Mouse (Mus musculus) hindbrain, embryonic 12.5 days (tissue): ENCODE measurements around the gene Tcf7l2. TPM values are rescaled to one million over a fixed set of nuclear protein-coding genes. Genes with fewer than 3 reads are reported as not detected.

ENCODE experiments used
- ATAC-seq: fragments of 200-750 bp; cut with Nextera tagmentation; 2 replicates; pipeline ENCODE4 v1.8.0; 2017; ENCODE audit warnings: moderate TSS enrichment; ENCODE audit not compliant: low FRiP score
- H3K27ac ChIP-seq: fragments of 300-500 bp; sonication (generic); 2 replicates; pipeline ENCODE4 v1.5.1; 2016; ENCODE audit warnings: mild to moderate bottlenecking
- H3K27me3 ChIP-seq: fragments of 300-500 bp; sonication (generic); 2 replicates; pipeline ENCODE4 v1.6.1; 2016; ENCODE audit warnings: mild to moderate bottlenecking
- H3K36me3 ChIP-seq: fragments of 300-500 bp; sonication (generic); 2 replicates; pipeline ENCODE4 v1.6.1; 2016; ENCODE audit warnings: mild to moderate bottlenecking
- H3K4me1 ChIP-seq: fragments of 300-500 bp; sonication (generic); 2 replicates; pipeline ENCODE4 v1.6.1; 2016
- H3K4me2 ChIP-seq: fragments of 300-500 bp; sonication (generic); replicated peaks from 2 replicates; pipeline ENCODE4 v1.6.1; 2016; ENCODE audit warnings: mild to moderate bottlenecking
- H3K4me3 ChIP-seq: fragments of 300-500 bp; sonication (generic); 2 replicates; pipeline ENCODE4 v1.5.1; 2016; ENCODE audit warnings: mild to moderate bottlenecking
- H3K9ac ChIP-seq: fragments of 300-500 bp; sonication (generic); 2 replicates; pipeline ENCODE4 v1.6.1; 2016; ENCODE audit warnings: mild to moderate bottlenecking, moderate library complexity
- H3K9me3 ChIP-seq: fragments of 300-500 bp; sonication (generic); replicated peaks from 2 replicates; pipeline ENCODE4 v1.6.1; 2016; ENCODE audit warnings: mild to moderate bottlenecking
- WGBS: fragments of 180-500 bp; shearing (Covaris S2); methylation state at CpG from one replicate; pipeline ENCODE4 v1.1.7; 2016; 5-methylcytosine and 5-hydroxymethylcytosine counted together
- polyA plus RNA-seq: library from polyadenylated mRNA; unstranded; fragments of >200 nt; fragmentation: Nextera tagmentation; extraction: Ambion mirVana; gene quantifications from 2 replicates; pipeline ENCODE4 v1.2.1, GENCODE M21; 2016

Tcf7l2 gene
- polyA plus RNA-seq, 1 experiment from 2014 or later, result 78.0 TPM

GRCm38 (mm10) chr19:55732994-55733393 is 8.6 kb upstream of the Tcf7l2 start:
- no peak for ATAC-seq
- Histone ChIP-seq H3K9me3 (no peaks in the 10 kb centered on the region), H3K4me2 (no peak overlapping the region), H3K36me3 (no peaks in the 10 kb centered on the region), H3K27me3 (peaks cover 6% of the 10 kb centered on the region; the same call in 1 of the 2 replicates), H3K9ac (no peak overlapping the region), H3K4me1 (0 out of 2 replicates have a peak, but pooled peaks cover 2% of the 10 kb centered on the region), H3K4me3 (no peak overlapping the region), H3K27ac (no peak overlapping the region)
- WGBS, result 56% methylated on average over 3 of the region's 3 CpGs

- 51% methylated on average over 6 of the region's 6 CpGs for WGBS
- ATAC-seq, result no peak
- Histone ChIP-seq H3K27ac (no peak overlapping the region), H3K9ac (no peak overlapping the region), H3K9me3 (no peaks in the 10 kb centered on the region), H3K4me3 (no peak overlapping the region), H3K27me3 (peaks cover 6% of the 10 kb centered on the region; the same call in 1 of the 2 replicates), H3K4me1 (0 out of 2 replicates have a peak, but pooled peaks cover 2% of the 10 kb centered on the region), H3K36me3 (no peaks in the 10 kb centered on the region), H3K4me2 (no peak overlapping the region)
Measured at GRCm38 (mm10) chr19:55736016-55736415, 5.6 kb upstream of the Tcf7l2 start.

GRCm38 (mm10) chr19:55739713-55740112 is 1.9 kb upstream of the Tcf7l2 start:
- no peak for ATAC-seq
- no peak overlapping the region for H3K27ac ChIP-seq

GRCm38 (mm10) chr19:55740753-55741438 is 724 bp upstream of the Tcf7l2 start:
- WGBS, result 14% methylated on average over 10 of the region's 10 CpGs
- peak overlapping the region; percentile 67 for H3K4me3 ChIP-seq
- H3K27ac ChIP-seq, result peak overlapping the region; percentile 74
- no peaks in the 10 kb centered on the region for H3K36me3 ChIP-seq
- H3K4me2 ChIP-seq, result peak overlapping the region; percentile 50
- no peak; the same call in 1 of the 2 replicates for ATAC-seq
- H3K27me3 ChIP-seq, result no peaks in the 10 kb centered on the region; the same call in 1 of the 2 replicates
- H3K9me3 ChIP-seq, result no peaks in the 10 kb centered on the region
- peak overlapping the region; percentile 59 for H3K9ac ChIP-seq
- peaks cover 26% of the 10 kb centered on the region for H3K4me1 ChIP-seq

More at GRCm38 (mm10) chr19:55739713-55740112, 1.9 kb upstream of the Tcf7l2 start:
- Histone ChIP-seq H3K4me1 (peaks cover 16% of the 10 kb centered on the region), H3K9ac (no peak overlapping the region), H3K9me3 (no peaks in the 10 kb centered on the region), H3K4me2 (no peak overlapping the region), H3K36me3 (no peaks in the 10 kb centered on the region), H3K27me3 (no peaks in the 10 kb centered on the region; the same call in 1 of the 2 replicates), H3K4me3 (no peak overlapping the region)
- 39% methylated on average over 4 of the region's 4 CpGs for WGBS

GRCm38 (mm10) chr19:55742386-55743000 is 873 bp downstream of the Tcf7l2 start:
- WGBS, result under 1% methylated on average over 59 of the region's 70 CpGs
- H3K27ac ChIP-seq, result peak overlapping the region; percentile 94
- H3K9me3 ChIP-seq, result no peaks in the 10 kb centered on the region
- H3K36me3 ChIP-seq, result no peaks in the 10 kb centered on the region
- H3K4me1 ChIP-seq, result peaks cover 40% of the 10 kb centered on the region
- peak overlapping the region; percentile 89 for H3K9ac ChIP-seq
- peak overlapping the region; percentile 67 for H3K4me3 ChIP-seq
- H3K27me3 ChIP-seq, result peaks cover 3% of the 10 kb centered on the region; the same call in 1 of the 2 replicates
- H3K4me2 ChIP-seq, result peak overlapping the region; percentile 50
- no peak for ATAC-seq

- 0 out of 2 replicates have a peak, but pooled peaks have one; percentile 9 for ATAC-seq
- Histone ChIP-seq H3K9me3 (no peaks in the 10 kb centered on the region), H3K36me3 (no peaks in the 10 kb centered on the region), H3K27me3 (peaks cover 5% of the 10 kb centered on the region), H3K9ac (peak overlapping the region; percentile 89), H3K4me1 (peaks cover 44% of the 10 kb centered on the region), H3K4me3 (peak overlapping the region; percentile 67), H3K4me2 (peak overlapping the region; percentile 50), H3K27ac (peak overlapping the region; percentile 94)
- 1% methylated on average over 33 of the region's 38 CpGs for WGBS
Measured at GRCm38 (mm10) chr19:55743001-55743556, 1.5 kb downstream of the Tcf7l2 start.

- H3K36me3 ChIP-seq, result no peaks in the 10 kb centered on the region
- ATAC-seq, result peak; percentile 70
- peak overlapping the region; percentile 50 for H3K4me2 ChIP-seq
- H3K27ac ChIP-seq, result peak overlapping the region; percentile 94
- peaks cover 11% of the 10 kb centered on the region for H3K27me3 ChIP-seq
- no peaks in the 10 kb centered on the region for H3K9me3 ChIP-seq
- H3K9ac ChIP-seq, result peak overlapping the region; percentile 89
- under 1% methylated on average over 47 of the region's 47 CpGs for WGBS
- peak overlapping the region; percentile 67 for H3K4me3 ChIP-seq
- peaks cover 51% of the 10 kb centered on the region for H3K4me1 ChIP-seq
Measured at GRCm38 (mm10) chr19:55743557-55744441, 2.2 kb downstream of the Tcf7l2 start.

- peak overlapping the region; percentile 50 for H3K4me2 ChIP-seq
- H3K9me3 ChIP-seq, result no peaks in the 10 kb centered on the region
- H3K9ac ChIP-seq, result peak overlapping the region; percentile 89
- H3K4me3 ChIP-seq, result peak overlapping the region; percentile 67
- 1% methylated on average over 21 of the region's 21 CpGs for WGBS
- H3K27me3 ChIP-seq, result peaks cover 11% of the 10 kb centered on the region
- no peaks in the 10 kb centered on the region for H3K36me3 ChIP-seq
- peak overlapping the region; percentile 94; the same call in 1 of the 2 replicates for H3K27ac ChIP-seq
- peaks cover 60% of the 10 kb centered on the region for H3K4me1 ChIP-seq
- ATAC-seq, result no peak
Measured at GRCm38 (mm10) chr19:55744576-55745191, 3.1 kb downstream of the Tcf7l2 start.

- peaks cover 65% of the 10 kb centered on the region for H3K4me1 ChIP-seq
- H3K27ac ChIP-seq, result no peak overlapping the region
- peak overlapping the region; percentile 89 for H3K9ac ChIP-seq
- no peaks in the 10 kb centered on the region for H3K36me3 ChIP-seq
- H3K4me2 ChIP-seq, result peak overlapping the region; percentile 50
- peaks cover 11% of the 10 kb centered on the region for H3K27me3 ChIP-seq
- no peak for ATAC-seq
- peak overlapping the region; percentile 67 for H3K4me3 ChIP-seq
- 6% methylated on average over 9 of the region's 9 CpGs for WGBS
- H3K9me3 ChIP-seq, result no peaks in the 10 kb centered on the region
Measured at GRCm38 (mm10) chr19:55745192-55745578, 3.6 kb downstream of the Tcf7l2 start.

GRCm38 (mm10) chr19:55746241-55746640 is 4.6 kb downstream of the Tcf7l2 start:
- WGBS, result 11% methylated on average over 5 of the region's 5 CpGs
- H3K36me3 ChIP-seq, result no peaks in the 10 kb centered on the region
- no peak overlapping the region for H3K4me3 ChIP-seq
- peaks cover 18% of the 10 kb centered on the region for H3K27me3 ChIP-seq
- peak overlapping the region; percentile 30 for H3K4me2 ChIP-seq
- peaks cover 74% of the 10 kb centered on the region for H3K4me1 ChIP-seq
- no peak overlapping the region for H3K9ac ChIP-seq
- ATAC-seq, result no peak
- no peak overlapping the region for H3K27ac ChIP-seq
- no peaks in the 10 kb centered on the region for H3K9me3 ChIP-seq

- Histone ChIP-seq H3K9ac (no peak overlapping the region), H3K4me3 (no peak overlapping the region), H3K9me3 (no peaks in the 10 kb centered on the region), H3K27ac (no peak overlapping the region), H3K4me2 (peak overlapping the region; percentile 30; the same call in 1 of the 2 replicates), H3K36me3 (no peaks in the 10 kb centered on the region), H3K27me3 (peaks cover 24% of the 10 kb centered on the region), H3K4me1 (peaks cover 76% of the 10 kb centered on the region)
- ATAC-seq, result no peak
- WGBS, result 18% methylated on average over 13 of the region's 13 CpGs
Measured at GRCm38 (mm10) chr19:55747237-55747925, 5.8 kb downstream of the Tcf7l2 start.
